Mouse (Mus musculus) left cerebral cortex, adult 8-10 months (tissue): Measurements from ENCODE around the gene Gas2. TPM values are rescaled to one million over a fixed set of nuclear protein-coding genes. Genes with fewer than 3 reads are reported as not detected.

Source experiments
- DNase-seq, 2 experiments: peaks; one replicate each; pipeline ENCODE4 v3.0.0; 2022; ENCODE audit warnings: low spot score in 2 of 2
- total RNA-seq, 4 experiments: library from RNA; stranded (reverse); gene quantifications; 2 replicates each; pipeline ENCODE4 v1.2.4; 2022

Gas2 gene
- 10 to 100 TPM; 36.0 to 48.6 (median 39.0) TPM for total RNA-seq

- peak; percentile 80 to 83 for DNase-seq
Observed at GRCm38 (mm10) chr7:51861250-51862096, at the start of gene Gas2. Gene Gas2 (plus strand): TSS chr7:51862015.

- DNase-seq = no peak
Observed at GRCm38 (mm10) chr7:51815473-51816282, 46.1 kb upstream of the Gas2 start.

GRCm38 (mm10) chr7:51816283-51816839, 45.5 kb upstream of the Gas2 start:
- DNase-seq = no peak

GRCm38 (mm10) chr7:51818251-51818974, 43.4 kb upstream of the Gas2 start:
- no peak for DNase-seq

GRCm38 (mm10) chr7:51819891-51820290, 41.9 kb upstream of the Gas2 start:
- DNase-seq = peak in 1 of 2 experiments; percentile 66

DNA sequence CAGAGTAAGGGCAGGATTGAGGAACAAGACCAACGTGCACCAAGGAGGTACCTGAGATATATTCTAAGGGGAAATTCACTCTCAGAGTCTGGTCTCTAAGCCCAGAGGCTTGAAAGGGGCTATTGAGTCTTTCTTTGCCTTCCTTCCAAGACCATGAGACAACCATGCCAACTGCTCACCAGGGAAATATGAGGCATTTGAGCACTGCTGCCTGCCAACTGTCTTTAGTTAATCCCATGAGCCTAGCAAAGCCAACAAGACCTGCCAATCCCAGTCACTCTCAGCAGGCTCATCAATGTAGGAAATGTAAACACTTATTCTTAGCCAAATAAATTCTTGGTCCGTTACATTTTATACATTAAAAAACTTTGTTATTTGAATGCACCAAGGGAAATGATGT, 40.3 kb upstream of the Gas2 start:
- no peak for DNase-seq

DNA sequence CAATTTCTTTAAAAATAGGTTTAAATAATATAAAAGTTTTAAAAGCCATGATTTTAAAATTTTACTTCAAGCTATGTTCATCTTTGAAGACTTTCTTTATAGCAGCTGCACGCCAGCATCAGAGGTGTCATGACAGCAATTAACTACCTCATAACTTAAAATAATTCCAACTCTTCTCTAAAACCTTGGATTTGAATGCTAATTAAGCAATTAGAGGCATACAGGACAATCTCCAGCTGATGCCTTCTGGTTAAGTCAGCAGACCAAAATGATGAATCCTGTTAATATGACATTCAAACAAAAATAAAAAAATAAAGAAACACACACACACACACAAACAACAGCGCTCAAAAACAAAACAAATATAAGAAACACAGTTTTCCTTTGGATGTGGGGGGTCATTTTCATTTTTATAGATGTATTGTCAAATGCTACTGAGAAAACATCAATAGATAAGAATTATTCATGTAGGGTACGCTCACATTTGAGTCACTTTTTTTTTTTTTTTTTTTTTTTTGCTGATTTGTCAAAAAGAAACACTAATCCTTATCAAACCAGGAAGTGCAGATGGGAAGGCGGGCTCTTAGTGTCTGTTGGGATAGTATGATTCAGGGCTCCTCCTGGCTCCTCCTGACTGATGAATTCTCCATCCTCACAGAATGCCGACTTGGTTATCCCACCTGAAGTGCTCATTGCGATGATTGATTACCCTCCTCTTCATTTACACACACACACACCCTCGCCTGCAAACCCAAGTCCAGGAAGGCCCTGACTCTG, 38.1 kb upstream of the Gas2 start:
- no peak for DNase-seq

DNA sequence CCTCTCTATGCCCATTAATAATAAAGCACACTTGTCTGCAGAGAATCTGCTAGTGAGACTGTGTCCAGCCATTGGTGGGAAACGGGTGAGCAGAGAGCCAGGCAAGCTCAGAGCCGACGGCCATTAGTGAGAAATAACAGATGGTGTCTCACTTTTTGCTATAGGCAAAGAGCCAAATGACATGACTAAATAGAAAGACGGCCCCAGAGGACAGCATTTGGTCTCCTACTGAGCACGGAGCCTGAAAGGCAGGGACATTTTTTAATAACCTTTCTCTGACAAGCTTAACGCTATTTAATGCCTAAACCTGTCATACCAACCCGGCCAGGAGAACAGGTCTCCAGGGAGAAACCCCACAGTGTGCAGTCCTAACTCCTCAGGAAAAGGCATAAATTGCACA, 29.9 kb upstream of the Gas2 start:
- no peak for DNase-seq

DNA sequence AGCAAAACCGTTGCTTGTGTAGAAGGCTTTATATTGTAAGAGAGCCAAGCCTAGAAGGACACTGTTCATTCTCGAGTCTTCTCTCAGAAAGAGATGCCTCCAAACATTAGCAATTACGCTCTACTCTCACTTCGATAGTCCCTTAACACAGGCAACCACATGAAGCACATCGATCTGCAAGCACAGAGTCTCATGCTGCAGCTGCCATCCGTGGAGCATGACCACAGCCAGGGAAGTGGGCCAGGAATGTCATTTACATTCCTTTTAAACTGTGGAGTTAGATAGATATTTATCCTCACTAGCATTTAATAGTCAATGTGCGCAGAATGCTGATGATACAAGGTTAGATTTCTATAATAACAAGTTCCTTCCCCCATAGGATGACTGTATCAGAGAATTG, 21.3 kb upstream of the Gas2 start:
- no peak for DNase-seq

DNA sequence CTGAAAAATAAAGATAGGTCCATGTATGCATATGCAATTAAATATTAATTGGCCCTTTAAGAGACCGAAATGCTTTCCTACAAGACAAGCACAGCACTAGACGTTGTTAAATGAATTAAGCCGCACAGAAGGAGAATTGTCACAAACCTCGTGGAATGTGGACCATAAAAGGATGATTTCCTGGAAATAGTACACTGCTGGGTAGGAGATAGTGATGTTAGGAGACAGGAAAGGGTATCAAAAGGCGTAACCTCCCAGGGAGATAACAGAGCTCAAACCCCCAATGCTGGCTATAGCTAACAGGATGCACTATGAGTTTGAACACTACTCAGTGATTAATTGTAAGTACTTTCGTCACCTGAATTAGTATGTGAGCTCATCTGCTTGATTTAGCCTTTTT, 10.9 kb upstream of the Gas2 start:
- no peak for DNase-seq

GRCm38 (mm10) chr7:51851890-51852507, 9.8 kb upstream of the Gas2 start:
- DNase-seq = no peak

GRCm38 (mm10) chr7:51862097-51862492, 280 bp downstream of the Gas2 start, which contains the start of gene Fancf:
Gene Fancf (minus strand): TSS chr7:51862267.
- DNase-seq = peak; percentile 94 to 99

DNA sequence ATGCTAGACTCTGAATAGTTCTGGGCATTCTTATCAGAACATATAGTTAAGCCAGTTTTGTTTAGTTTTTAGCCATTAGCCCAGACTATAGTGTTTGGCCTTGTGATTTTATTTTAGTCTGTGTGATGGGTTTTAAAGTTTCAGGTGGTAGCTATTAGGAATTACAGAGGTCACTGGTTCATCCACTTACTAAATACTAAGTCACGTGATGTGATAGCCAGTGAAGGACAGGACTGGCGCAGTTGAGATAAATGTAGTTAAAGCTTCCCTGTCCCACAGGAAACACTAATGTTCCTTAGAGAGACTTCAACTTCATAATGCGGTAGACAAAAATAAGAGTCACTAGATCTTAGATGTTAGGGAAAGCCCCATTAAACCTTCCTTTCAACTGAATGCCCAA, 1.0 kb downstream of the Gas2 start:
- DNase-seq = no peak

- DNase-seq = no peak
Observed at GRCm38 (mm10) chr7:51865336-51865735, 3.5 kb downstream of the Gas2 start.

DNA sequence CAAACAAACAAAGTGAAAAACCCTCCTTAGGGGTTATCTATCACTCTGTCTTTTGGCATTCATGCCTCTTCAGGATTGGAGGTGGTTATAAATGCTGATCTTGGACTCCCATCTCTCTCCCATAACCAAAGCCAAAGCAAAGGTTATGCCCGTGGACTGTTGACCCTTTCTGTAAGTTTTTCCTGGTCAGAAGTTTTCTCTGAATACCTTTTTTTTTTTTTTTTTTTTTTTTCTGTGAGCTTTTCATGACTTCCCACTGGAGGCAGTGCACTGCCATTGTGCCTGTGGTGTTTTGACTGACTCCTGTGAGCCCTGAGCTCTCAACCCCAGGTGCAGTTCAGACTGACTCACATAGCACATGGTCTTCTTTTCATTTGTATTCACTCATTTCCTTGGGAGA, 6.2 kb downstream of the Gas2 start:
- no peak for DNase-seq

DNA sequence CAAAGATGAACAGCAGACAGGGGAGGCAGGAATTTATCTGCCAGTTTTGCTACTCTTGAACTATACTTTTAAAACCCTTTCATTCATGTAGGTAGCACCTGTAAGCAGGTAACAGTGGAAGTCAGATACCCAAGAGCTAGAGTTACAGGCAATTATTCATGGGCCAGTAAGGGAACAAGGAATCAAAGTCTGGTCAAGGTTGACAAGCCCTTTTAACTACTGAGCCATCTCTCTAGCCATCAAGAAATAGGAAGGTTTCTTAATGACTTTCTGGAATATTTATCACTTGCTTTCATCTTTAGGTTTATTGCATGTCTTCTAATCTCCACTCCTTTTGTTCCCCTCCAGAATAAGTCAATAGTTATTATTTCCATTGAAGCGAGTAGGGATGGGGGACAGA, 10.2 kb downstream of the Gas2 start:
- no peak for DNase-seq

- DNase-seq = no peak
Observed at GRCm38 (mm10) chr7:51872597-51872996, 10.8 kb downstream of the Gas2 start.

GRCm38 (mm10) chr7:51876316-51876715, 14.5 kb downstream of the Gas2 start:
- DNase-seq = no peak

GRCm38 (mm10) chr7:51878730-51879129, 16.9 kb downstream of the Gas2 start:
- no peak for DNase-seq

- DNase-seq = peak; percentile 52 to 57
Observed at GRCm38 (mm10) chr7:51879136-51879723, 17.4 kb downstream of the Gas2 start.
